Mouse (Mus musculus) limb, embryonic 12.5 days (tissue): ENCODE data around the gene Kctd20. TPM values are rescaled to one million over a fixed set of nuclear protein-coding genes. Genes with fewer than 3 reads are reported as not detected.

Experiments
- ATAC-seq: fragments of 200-750 bp; cut with Nextera tagmentation; 2 replicates; pipeline ENCODE4 v1.8.0; 2017; ENCODE audit warnings: low read depth, moderate TSS enrichment; ENCODE audit not compliant: insufficient number of reproducible peaks, insufficient read depth, low FRiP score, low TSS enrichment
- H3K27ac ChIP-seq: fragments of 300-500 bp; sonication (generic); 2 replicates; pipeline ENCODE4 v1.5.1; 2016; ENCODE audit warnings: mild to moderate bottlenecking, moderate library complexity
- H3K27me3 ChIP-seq: fragments of 300-500 bp; sonication (generic); 2 replicates; pipeline ENCODE4 v1.6.1; 2016; ENCODE audit warnings: mild to moderate bottlenecking, moderate library complexity
- H3K36me3 ChIP-seq: fragments of 300-500 bp; sonication (generic); 2 replicates; pipeline ENCODE4 v1.6.1; 2016; ENCODE audit warnings: mild to moderate bottlenecking, moderate library complexity
- H3K4me1 ChIP-seq: fragments of 300-500 bp; sonication (generic); replicated peaks from 2 replicates; pipeline ENCODE4 v1.6.1; 2016
- H3K4me2 ChIP-seq: fragments of 300-500 bp; sonication (generic); 2 replicates; pipeline ENCODE4 v1.6.1; 2016; ENCODE audit warnings: mild to moderate bottlenecking, moderate library complexity
- H3K4me3 ChIP-seq: fragments of 300-500 bp; sonication (generic); replicated peaks from 2 replicates; pipeline ENCODE4 v1.5.1; 2016; ENCODE audit warnings: mild to moderate bottlenecking
- H3K9ac ChIP-seq: fragments of 300-500 bp; sonication (generic); replicated peaks from 2 replicates; pipeline ENCODE4 v1.6.1; 2016; ENCODE audit warnings: mild to moderate bottlenecking, moderate library complexity
- H3K9me3 ChIP-seq: fragments of 300-500 bp; sonication (generic); 2 replicates; pipeline ENCODE4 v1.6.1; 2016; ENCODE audit warnings: mild to moderate bottlenecking, moderate library complexity
- WGBS: fragments of 180-500 bp; shearing (Covaris S2); methylation state at CpG from one replicate; pipeline ENCODE4 v1.1.7; 2016; 5-methylcytosine and 5-hydroxymethylcytosine counted together
- polyA plus RNA-seq: library from polyadenylated mRNA; unstranded; fragments of >200 nt; fragmentation: Nextera tagmentation; extraction: Ambion mirVana; gene quantifications from 2 replicates; pipeline ENCODE4 v1.2.1, GENCODE M21; 2016

Kctd20 gene
- 123 and 125 TPM in 2 replicates for polyA plus RNA-seq

- Histone ChIP-seq H3K36me3 (peaks cover 16% of the 10 kb centered on the region; the same call in 1 of the 2 replicates), H3K27ac (peak within 1 kb of the TSS; percentile 98), H3K9ac (peak within 1 kb of the TSS; percentile 89), H3K4me1 (peaks cover 20% of the 10 kb centered on the region), H3K9me3 (peaks cover 7% of the 10 kb centered on the region; the same call in 1 of the 2 replicates), H3K27me3 (no peaks in the 10 kb centered on the region), H3K4me2 (peak within 1 kb of the TSS; percentile 89), H3K4me3 (peak within 1 kb of the TSS; percentile 70)
- 1% methylated on average over 77 of the region's 80 CpGs for WGBS
- peak; percentile 92 for ATAC-seq
Measured at GRCm38 (mm10) chr17:28951831-28952799, at the start of gene Kctd20. Gene Kctd20 (plus strand): TSS chr17:28951950.

- Histone ChIP-seq H3K4me1 (peaks cover 15% of the 10 kb centered on the region), H3K36me3 (no peaks in the 10 kb centered on the region), H3K27ac (no peak overlapping the region), H3K4me2 (no peak overlapping the region), H3K4me3 (no peak overlapping the region), H3K27me3 (peaks cover 24% of the 10 kb centered on the region), H3K9ac (0 out of 2 replicates have a peak overlapping the region, but pooled peaks have one; percentile 19), H3K9me3 (no peaks in the 10 kb centered on the region)
- WGBS, result 32% methylated on average over 23 of the region's 23 CpGs
- ATAC-seq, result no peak
Measured at GRCm38 (mm10) chr17:28904546-28905376, 47.0 kb upstream of the Kctd20 start.

- ATAC-seq, result no peak
- no peak overlapping the region for H3K27ac ChIP-seq
- H3K9me3 ChIP-seq, result no peaks in the 10 kb centered on the region
- H3K4me2 ChIP-seq, result no peak overlapping the region
- H3K36me3 ChIP-seq, result no peaks in the 10 kb centered on the region
- 71% methylated on average over 13 of the region's 13 CpGs for WGBS
- H3K4me3 ChIP-seq, result no peak overlapping the region
- H3K9ac ChIP-seq, result 0 out of 2 replicates have a peak overlapping the region, but pooled peaks have one; percentile 19
- H3K27me3 ChIP-seq, result peaks cover 31% of the 10 kb centered on the region
- peaks cover 15% of the 10 kb centered on the region for H3K4me1 ChIP-seq
Measured at GRCm38 (mm10) chr17:28905377-28905916, 46.3 kb upstream of the Kctd20 start.

GRCm38 (mm10) chr17:28907959-28908358 lies 43.8 kb upstream of the Kctd20 start:
- H3K4me3 ChIP-seq, result no peak overlapping the region
- no peak overlapping the region for H3K4me2 ChIP-seq
- peaks cover 33% of the 10 kb centered on the region for H3K27me3 ChIP-seq
- 86% methylated on average over 7 of the region's 7 CpGs for WGBS
- no peak overlapping the region for H3K9ac ChIP-seq
- H3K27ac ChIP-seq, result no peak overlapping the region
- no peaks in the 10 kb centered on the region for H3K36me3 ChIP-seq
- H3K4me1 ChIP-seq, result peaks cover 15% of the 10 kb centered on the region
- no peaks in the 10 kb centered on the region for H3K9me3 ChIP-seq
- no peak for ATAC-seq

- peak overlapping the region; percentile 62 for H3K4me2 ChIP-seq
- WGBS, result 7% methylated on average over 29 of the region's 29 CpGs
- H3K4me3 ChIP-seq, result peak overlapping the region; percentile 33
- no peaks in the 10 kb centered on the region for H3K9me3 ChIP-seq
- no peak for ATAC-seq
- peak overlapping the region; percentile 53 for H3K9ac ChIP-seq
- H3K36me3 ChIP-seq, result no peaks in the 10 kb centered on the region
- peaks cover 14% of the 10 kb centered on the region for H3K4me1 ChIP-seq
- peaks cover 33% of the 10 kb centered on the region for H3K27me3 ChIP-seq
- no peak overlapping the region for H3K27ac ChIP-seq
Measured at GRCm38 (mm10) chr17:28909252-28909941, 42.4 kb upstream of the Kctd20 start.

- Histone ChIP-seq H3K4me3 (no peak overlapping the region), H3K4me2 (0 out of 2 replicates have a peak overlapping the region, but pooled peaks have one; percentile 62), H3K4me1 (peaks cover 8% of the 10 kb centered on the region), H3K36me3 (no peaks in the 10 kb centered on the region), H3K9me3 (no peaks in the 10 kb centered on the region), H3K9ac (no peak overlapping the region), H3K27ac (no peak overlapping the region), H3K27me3 (peaks cover 31% of the 10 kb centered on the region)
- no peak for ATAC-seq
- WGBS, result 25% methylated on average over 7 of the region's 7 CpGs
Measured at GRCm38 (mm10) chr17:28910139-28910538, 41.6 kb upstream of the Kctd20 start.

- H3K9ac ChIP-seq, result no peak overlapping the region
- H3K27ac ChIP-seq, result no peak overlapping the region
- peaks cover 21% of the 10 kb centered on the region for H3K27me3 ChIP-seq
- peaks cover 7% of the 10 kb centered on the region for H3K4me1 ChIP-seq
- WGBS, result 78% methylated on average over 5 of the region's 5 CpGs
- H3K9me3 ChIP-seq, result no peaks in the 10 kb centered on the region
- no peaks in the 10 kb centered on the region for H3K36me3 ChIP-seq
- no peak overlapping the region for H3K4me3 ChIP-seq
- H3K4me2 ChIP-seq, result no peak overlapping the region
- ATAC-seq, result no peak
Measured at GRCm38 (mm10) chr17:28913200-28913599, 38.5 kb upstream of the Kctd20 start.

- no peak overlapping the region for H3K4me3 ChIP-seq
- H3K9me3 ChIP-seq, result no peaks in the 10 kb centered on the region
- 82% methylated on average over 6 of the region's 6 CpGs for WGBS
- H3K4me2 ChIP-seq, result no peak overlapping the region
- H3K4me1 ChIP-seq, result peaks cover 7% of the 10 kb centered on the region
- H3K9ac ChIP-seq, result no peak overlapping the region
- no peak overlapping the region for H3K27ac ChIP-seq
- H3K27me3 ChIP-seq, result peaks cover 17% of the 10 kb centered on the region
- no peaks in the 10 kb centered on the region for H3K36me3 ChIP-seq
- ATAC-seq, result no peak
Measured at GRCm38 (mm10) chr17:28913940-28914339, 37.8 kb upstream of the Kctd20 start.

- H3K9me3 ChIP-seq, result no peaks in the 10 kb centered on the region
- no peak within 1 kb of the TSS for H3K4me3 ChIP-seq
- no peak within 1 kb of the TSS for H3K4me2 ChIP-seq
- no peak for ATAC-seq
- 74% methylated on average over 12 of the region's 12 CpGs for WGBS
- H3K9ac ChIP-seq, result no peak within 1 kb of the TSS
- H3K36me3 ChIP-seq, result no peaks in the 10 kb centered on the region
- H3K27me3 ChIP-seq, result peaks cover 5% of the 10 kb centered on the region
- H3K4me1 ChIP-seq, result no peaks in the 10 kb centered on the region
- H3K27ac ChIP-seq, result no peak within 1 kb of the TSS
Measured at GRCm38 (mm10) chr17:28915060-28915628, 36.6 kb upstream of the Kctd20 start, which contains the start of gene 4930539E08Rik. Gene 4930539E08Rik (minus strand): TSS chr17:28915324.

GRCm38 (mm10) chr17:28916520-28916919 lies 35.2 kb upstream of the Kctd20 start:
- H3K36me3 ChIP-seq, result no peaks in the 10 kb centered on the region
- no peak overlapping the region for H3K9ac ChIP-seq
- H3K4me3 ChIP-seq, result no peak overlapping the region
- WGBS, result 89% methylated on average over 1 of the region's 1 CpGs
- no peak overlapping the region for H3K27ac ChIP-seq
- ATAC-seq, result no peak
- no peaks in the 10 kb centered on the region for H3K9me3 ChIP-seq
- H3K27me3 ChIP-seq, result no peaks in the 10 kb centered on the region
- no peaks in the 10 kb centered on the region for H3K4me1 ChIP-seq
- H3K4me2 ChIP-seq, result no peak overlapping the region
